Mouse (Mus musculus) CH12.LX (cell line): Measurements from ENCODE around the gene Plce1. TPM values are rescaled to one million over a fixed set of nuclear protein-coding genes. Genes with fewer than 3 reads are reported as not detected.

ENCODE experiments used
- DNase-seq: peaks from one replicate; pipeline ENCODE4 v3.0.0-alpha.2; 2013; ENCODE audit errors: extremely low read depth
- H3K27ac ChIP-seq: 2 replicates; pipeline ENCODE4 v1.5.1; 2012; ENCODE audit warnings: low read depth, mild to moderate bottlenecking, control low read depth, moderate library complexity; ENCODE audit not compliant: insufficient read depth
- H3K27me3 ChIP-seq: replicated peaks from 2 replicates; pipeline ENCODE3; 2012; ENCODE audit warnings: inconsistent platforms
- H3K36me3 ChIP-seq, 2 experiments: replicated peaks in 1 of 2; 2 replicates each; pipeline versions ENCODE3 to v1.6.1; 2012; ENCODE audit warnings: inconsistent platforms in 1 of 2, low read length in 1 of 2, mild to moderate bottlenecking in 1 of 2, mixed read lengths in 1 of 2, moderate library complexity in 1 of 2; ENCODE audit not compliant: control insufficient read depth in 1 of 2, insufficient read depth in 1 of 2
- H3K4me1 ChIP-seq, 2 experiments: 2 replicates each; pipeline ENCODE4 v1.6.1; 2012; ENCODE audit warnings: inconsistent platforms in 1 of 2, moderate library complexity in 1 of 2; ENCODE audit not compliant: insufficient read depth in 2 of 2, control insufficient read depth in 1 of 2
- H3K4me2 ChIP-seq: 2 replicates; pipeline ENCODE4 v1.6.1; 2012; ENCODE audit warnings: low read depth, mild to moderate bottlenecking, control low read depth; ENCODE audit not compliant: poor library complexity, insufficient read depth, severe bottlenecking
- H3K4me3 ChIP-seq, 3 experiments: fragments of 150-350 bp in 1 of 3; sonication (generic) in 1 of 3; replicated peaks in 1 of 3; 2 replicates each; pipeline versions ENCODE3 to v1.5.1; 2011 to 2012; ENCODE audit warnings: low read depth in 2 of 3, low read length in 2 of 3, mild to moderate bottlenecking in 2 of 3, moderate library complexity in 2 of 3, control low read depth in 1 of 3, improper control_type of control experiment in 1 of 3, inconsistent platforms in 1 of 3, mixed read lengths in 1 of 3; ENCODE audit not compliant: poor library complexity in 1 of 3
- H3K79me2 ChIP-seq: replicated peaks from 2 replicates; pipeline ENCODE4 v1.6.1; 2012; ENCODE audit warnings: mild to moderate bottlenecking, moderate library complexity; ENCODE audit not compliant: control insufficient read depth, poor library complexity, insufficient read depth, severe bottlenecking; ENCODE audit errors: extremely low read depth
- H3K9ac ChIP-seq: 2 replicates; pipeline ENCODE4 v1.6.1; 2012; ENCODE audit warnings: low read depth, mild to moderate bottlenecking, control low read depth, moderate library complexity; ENCODE audit not compliant: insufficient read depth
- H3K9me3 ChIP-seq: replicated peaks from 2 replicates; pipeline ENCODE3; 2012; ENCODE audit warnings: low read length, inconsistent platforms, mixed read lengths
- BHLHE40 ChIP-seq: IDR thresholded peaks from 2 replicates; pipeline ENCODE4 v1.6.1; 2011; ENCODE audit warnings: mild to moderate bottlenecking, low read depth, low read length, improper control_type of control experiment
- CHD2 ChIP-seq: IDR thresholded peaks from 2 replicates; pipeline ENCODE4 v1.6.1; 2011; ENCODE audit warnings: low read length, improper control_type of control experiment
- CTCF ChIP-seq, 2 experiments: IDR thresholded peaks in 1 of 2; conservative IDR thresholded peaks in 1 of 2; 2 replicates each; pipeline ENCODE4 v1.5.1; 2011 to 2012; ENCODE audit warnings: low read depth in 2 of 2, low read length in 2 of 2, improper control_type of control experiment in 1 of 2, inconsistent platforms in 1 of 2, mild to moderate bottlenecking in 1 of 2, moderate library complexity in 1 of 2
- ELF1 ChIP-seq: IDR thresholded peaks from 2 replicates; pipeline ENCODE4 v1.6.1; 2014; ENCODE audit warnings: low read depth, mild to moderate bottlenecking, inconsistent platforms, low read length, improper control_type of control experiment
- EP300 ChIP-seq: IDR thresholded peaks from 2 replicates; pipeline ENCODE4 v1.6.1; 2011; ENCODE audit warnings: low read length, improper control_type of control experiment
- ETS1 ChIP-seq: conservative IDR thresholded peaks from 2 replicates; pipeline ENCODE4 v1.6.1; 2012; ENCODE audit warnings: low read depth, mild to moderate bottlenecking, inconsistent platforms, low read length, improper control_type of control experiment, moderate library complexity
- HCFC1 ChIP-seq: IDR thresholded peaks from 2 replicates; pipeline ENCODE4 v1.6.1; 2012; ENCODE audit warnings: low read depth, mild to moderate bottlenecking, inconsistent platforms, low read length, improper control_type of control experiment
- IRF4 ChIP-seq: IDR thresholded peaks from 2 replicates; pipeline ENCODE4 v1.6.1; 2014; ENCODE audit warnings: low read depth, mild to moderate bottlenecking, inconsistent platforms, low read length, improper control_type of control experiment
- JUND ChIP-seq: conservative IDR thresholded peaks from 2 replicates; pipeline ENCODE4 v1.6.1; 2011; ENCODE audit warnings: low read depth, low read length, improper control_type of control experiment
- MAZ ChIP-seq: IDR thresholded peaks from 2 replicates; pipeline ENCODE4 v1.6.1; 2012; ENCODE audit warnings: low read depth, mild to moderate bottlenecking, inconsistent platforms, low read length, improper control_type of control experiment, moderate library complexity
- MEF2A ChIP-seq: IDR thresholded peaks from 2 replicates; pipeline ENCODE4 v1.6.1; 2014; ENCODE audit warnings: low read depth, mild to moderate bottlenecking, inconsistent platforms, low read length, improper control_type of control experiment, borderline replicate concordance
- MYC ChIP-seq: IDR thresholded peaks from 2 replicates; pipeline ENCODE4 v1.6.1; 2011; ENCODE audit warnings: low read depth, mild to moderate bottlenecking, improper control_type of control experiment, low read length
- PAX5 ChIP-seq: IDR thresholded peaks from 2 replicates; pipeline ENCODE4 v1.6.1; 2012; ENCODE audit warnings: low read length, inconsistent platforms, mixed read lengths
- POLR2A ChIP-seq: IDR thresholded peaks from 2 replicates; pipeline ENCODE4 v1.6.1; 2011; ENCODE audit warnings: low read depth, mild to moderate bottlenecking, improper control_type of control experiment, low read length
- TBP ChIP-seq: conservative IDR thresholded peaks from 2 replicates; pipeline ENCODE4 v1.6.1; 2011; ENCODE audit warnings: low read depth, low read length, improper control_type of control experiment
- TCF12 ChIP-seq: IDR thresholded peaks from 2 replicates; pipeline ENCODE4 v1.6.1; 2014; ENCODE audit warnings: low read depth, mild to moderate bottlenecking, inconsistent platforms, low read length, improper control_type of control experiment
- USF2 ChIP-seq: conservative IDR thresholded peaks from 2 replicates; pipeline ENCODE4 v1.6.1; 2011; ENCODE audit warnings: low read depth, low read length, improper control_type of control experiment
- ZC3H11A ChIP-seq: IDR thresholded peaks from 2 replicates; pipeline ENCODE4 v1.6.1; 2012; ENCODE audit warnings: low read depth, mild to moderate bottlenecking, inconsistent platforms, low read length, improper control_type of control experiment
- ZNF384 ChIP-seq: IDR thresholded peaks from 2 replicates; pipeline ENCODE4 v1.6.1; 2012; ENCODE audit warnings: low read depth, low read length, improper control_type of control experiment, inconsistent platforms
- dilution Hi-C: fragments of 300-500 bp; cut with MboI; formaldehyde crosslinking; loops from 2 replicates; pipeline ENCODE4 v1.14.3; 2020; ENCODE audit warnings: low sequenced_read_pairs; ENCODE audit not compliant: extremely low pct_unique_long_range_greater_than_20kb, extremely low pct_ligation_motif_present
- in situ Hi-C: fragments of 300-500 bp; cut with MboI; formaldehyde crosslinking; loops from 3 replicates; pipeline ENCODE4 v1.14.3; 2019; ENCODE audit warnings: low sequenced_read_pairs, low pct_ligation_motif_present, low pct_unique_long_range_greater_than_20kb, mixed read lengths
- polyA plus RNA-seq: library from polyadenylated mRNA; unstranded; fragments of >175 nt; gene quantifications from 2 replicates; pipeline ENCODE4 v1.2.1, GENCODE M21; 2012; ENCODE audit warnings: low read depth; ENCODE audit not compliant: insufficient read length
- total RNA-seq, 2 experiments: library from RNA; depleted of rRNA; stranded (reverse); fragments of 300-350 nt in 1 of 2; fragments of >200 nt in 1 of 2; gene quantifications; 2 replicates each; pipeline ENCODE4 v1.2.3; 2012 to 2014

The Plce1 gene
- total and polyA plus RNA-seq, 3 experiments = under 0.01 to 0.13 (median 0.05) TPM

DNA sequence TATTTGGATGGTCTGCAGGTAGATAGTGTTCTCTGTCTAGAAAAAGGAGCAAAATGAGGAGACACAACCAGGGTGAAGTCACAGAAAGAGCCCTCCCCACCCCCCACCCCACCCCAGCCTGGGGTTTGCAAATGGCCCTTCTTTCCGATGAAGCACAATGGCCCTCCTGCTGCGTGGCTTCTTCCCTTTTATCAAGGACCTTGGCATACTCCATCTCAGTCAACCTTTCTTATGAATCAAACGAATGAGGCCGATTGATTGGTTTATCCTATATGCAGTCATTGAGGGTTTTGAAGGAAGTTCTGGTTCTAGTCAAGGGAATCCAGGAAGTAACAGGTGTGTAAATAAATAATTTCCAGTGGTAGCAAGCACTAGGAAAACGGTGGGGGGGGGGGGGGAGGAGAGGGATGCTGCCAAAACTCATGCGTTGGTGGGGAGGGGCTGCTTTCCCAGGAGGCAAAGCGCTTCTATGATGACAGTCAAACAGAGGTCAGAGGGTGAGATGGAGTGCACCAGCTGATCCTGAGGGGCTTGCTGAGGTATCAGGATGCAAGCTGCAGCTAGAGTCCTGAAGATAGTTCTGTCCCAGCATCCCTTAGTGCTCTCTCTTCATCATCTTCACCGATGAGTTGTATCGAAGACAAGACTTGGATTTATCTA lies 27.2 kb downstream of the Plce1 start:
- no peaks in the 10 kb centered on the region for H3K36me3 ChIP-seq
- no peaks in the 10 kb centered on the region for H3K4me1 ChIP-seq
- H3K9ac ChIP-seq = no peak overlapping the region
- DNase-seq = no peak
- H3K4me3 ChIP-seq = no peak overlapping the region
- no peaks in the 10 kb centered on the region for H3K9me3 ChIP-seq
- no peaks in the 10 kb centered on the region for H3K79me2 ChIP-seq
- in situ Hi-C loops = no loop called here
- no peak overlapping the region for H3K27ac ChIP-seq
- TF ChIP-seq CHD2 (no peak), MYC (no peak), HCFC1 (no peak), TBP (no peak), USF2 (no peak), ZC3H11A (no peak), ZNF384 (no peak), MAZ (no peak), POLR2A (no peak)
- TF ChIP-seq, all 38 proteins: peak for 0
- H3K27me3 ChIP-seq = no peaks in the 10 kb centered on the region
- dilution Hi-C loops = no loop called here
- H3K4me2 ChIP-seq = no peak overlapping the region

DNA sequence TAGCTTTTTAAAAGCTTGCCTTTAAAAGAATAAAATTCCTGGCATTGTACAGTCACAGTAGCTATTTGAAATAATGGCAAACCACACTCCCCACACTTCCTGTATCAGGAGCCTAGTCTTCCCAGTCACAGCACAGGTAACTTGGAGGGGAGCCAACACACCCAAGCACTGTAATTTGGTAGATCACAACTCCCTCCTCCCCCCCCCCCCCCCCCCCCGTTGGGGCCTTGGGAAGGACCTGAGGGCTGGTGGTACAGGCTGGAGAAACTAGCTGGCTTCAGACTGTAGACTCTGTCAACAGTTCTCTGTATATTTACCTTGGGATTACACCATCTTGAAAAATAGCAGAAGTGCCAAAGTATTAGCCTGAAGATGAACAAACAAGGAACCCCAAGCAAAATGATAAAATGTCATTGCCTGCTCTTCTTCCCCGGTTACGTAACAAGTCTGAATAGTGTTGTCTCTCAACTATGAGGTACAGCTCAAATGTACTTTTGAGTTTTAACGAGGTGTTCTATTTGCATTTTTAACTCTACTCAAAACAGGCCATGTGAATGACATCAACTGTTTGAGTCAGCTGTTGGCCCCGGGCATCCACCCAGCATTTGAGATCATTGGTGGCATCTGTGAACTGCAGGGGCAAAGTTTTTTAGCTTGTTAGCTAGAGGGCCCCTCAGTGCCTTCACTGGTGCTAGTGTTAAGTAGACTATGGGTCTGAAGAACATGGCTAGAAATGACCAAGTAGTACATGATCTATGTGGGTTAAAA lies 33.7 kb downstream of the Plce1 start:
- TF ChIP-seq JUND (no peak), PAX5 (no peak), CTCF (conservative IDR thresholded peaks at IDR 0.05 in 1 of 2, IDR thresholded peaks at IDR 0.05 in 1 of 2; ENCODE audit: low read depth in 2 of 2, low read length in 2 of 2) (no peak), MEF2A (no peak), EP300 (no peak), TCF12 (no peak), TBP (no peak), ETS1 (no peak), IRF4 (no peak), ELF1 (no peak), MAZ (no peak), BHLHE40 (no peak)
- TF ChIP-seq, all 38 proteins: peak for 0

More for the DNA sequence above, 33.7 kb downstream of the Plce1 start:
- H3K36me3 ChIP-seq = no peaks in the 10 kb centered on the region
- no peak for DNase-seq
- no peaks in the 10 kb centered on the region for H3K27me3 ChIP-seq
- H3K4me3 ChIP-seq = no peak overlapping the region
- H3K4me1 ChIP-seq = no peaks in the 10 kb centered on the region
- in situ Hi-C loops = no loop called here
- H3K4me2 ChIP-seq = no peak overlapping the region
- no peaks in the 10 kb centered on the region for H3K9me3 ChIP-seq
- dilution Hi-C loops = no loop called here
- H3K79me2 ChIP-seq = no peaks in the 10 kb centered on the region
- H3K27ac ChIP-seq = no peak overlapping the region
- no peak overlapping the region for H3K9ac ChIP-seq
